Mouse (Mus musculus) heart, embryonic 15.5 days (tissue): ENCODE measurements around the gene Gnb1l. TPM values are rescaled to one million over a fixed set of nuclear protein-coding genes. Genes with fewer than 3 reads are reported as not detected.

Experiments
- ATAC-seq: fragments of 200-750 bp; cut with Nextera tagmentation; replicated peaks from 2 replicates; pipeline ENCODE4 v1.8.0; 2017; ENCODE audit warnings: low read depth, moderate TSS enrichment; ENCODE audit not compliant: insufficient number of reproducible peaks, insufficient read depth, low FRiP score
- H3K27ac ChIP-seq: fragments of 300-500 bp; sonication (generic); 2 replicates; pipeline ENCODE4 v1.5.1; 2015; ENCODE audit warnings: mild to moderate bottlenecking, inconsistent platforms
- H3K27me3 ChIP-seq: fragments of 300-500 bp; sonication (generic); 2 replicates; pipeline ENCODE4 v1.6.1; 2015; ENCODE audit warnings: inconsistent platforms
- H3K36me3 ChIP-seq: fragments of 300-500 bp; sonication (generic); 2 replicates; pipeline ENCODE4 v1.6.1; 2015; ENCODE audit warnings: mild to moderate bottlenecking, inconsistent platforms
- H3K4me1 ChIP-seq: fragments of 300-500 bp; sonication (generic); replicated peaks from 2 replicates; pipeline ENCODE4 v1.6.1; 2015; ENCODE audit warnings: inconsistent platforms
- H3K4me2 ChIP-seq: fragments of 300-500 bp; sonication (generic); 2 replicates; pipeline ENCODE4 v1.6.1; 2015; ENCODE audit warnings: inconsistent platforms, mild to moderate bottlenecking, moderate library complexity
- H3K4me3 ChIP-seq: fragments of 300-500 bp; sonication (generic); 2 replicates; pipeline ENCODE4 v1.5.1; 2015; ENCODE audit warnings: mild to moderate bottlenecking, inconsistent platforms
- H3K9ac ChIP-seq: fragments of 300-500 bp; sonication (generic); 2 replicates; pipeline ENCODE4 v1.6.1; 2015; ENCODE audit warnings: mild to moderate bottlenecking, inconsistent platforms
- H3K9me3 ChIP-seq: fragments of 300-500 bp; sonication (generic); replicated peaks from 2 replicates; pipeline ENCODE4 v1.6.1; 2016; ENCODE audit warnings: inconsistent platforms
- WGBS: fragments of 180-500 bp; shearing (Covaris S2); methylation state at CpG from one replicate; pipeline ENCODE4 v1.1.7; 2015; ENCODE audit warnings: mixed read lengths; 5-methylcytosine and 5-hydroxymethylcytosine counted together
- polyA plus RNA-seq: library from polyadenylated mRNA; unstranded; fragments of >200 nt; fragmentation: Nextera tagmentation; extraction: Ambion mirVana; gene quantifications from 2 replicates; pipeline ENCODE4 v1.2.1, GENCODE M21; 2015

The Gnb1l gene
- polyA plus RNA-seq, 1 experiment from 2014 or later: 9.3 TPM

DNA sequence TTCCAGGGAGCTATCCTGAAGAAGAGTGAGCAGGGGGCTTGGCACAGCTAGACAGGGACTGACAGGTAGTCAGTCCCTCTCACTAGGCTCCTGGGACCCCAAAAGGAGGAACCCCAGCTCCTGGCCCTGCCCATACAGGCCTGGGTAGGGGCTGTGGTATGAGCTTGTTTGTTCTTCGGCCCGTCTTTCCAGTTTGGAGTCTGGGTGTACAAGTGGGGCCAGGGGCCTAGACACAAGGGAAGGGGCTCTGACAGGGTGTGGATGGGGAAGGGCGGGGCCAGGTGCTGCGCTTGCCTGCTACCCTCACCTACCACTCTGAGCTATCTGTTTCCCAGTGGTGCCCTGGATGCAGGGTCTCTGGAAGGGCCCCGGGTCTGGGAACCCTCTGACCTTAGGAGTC, 107.2 kb downstream of the Gnb1l start:
- H3K4me3 ChIP-seq: no peak overlapping the region
- no peak for ATAC-seq
- peaks cover 30% of the 10 kb centered on the region for H3K27me3 ChIP-seq
- H3K9me3 ChIP-seq: no peaks in the 10 kb centered on the region
- no peak overlapping the region for H3K27ac ChIP-seq
- no peak overlapping the region for H3K9ac ChIP-seq
- no peak overlapping the region for H3K4me2 ChIP-seq
- WGBS: 89% methylated on average over 5 of the region's 5 CpGs
- no peaks in the 10 kb centered on the region for H3K36me3 ChIP-seq
- H3K4me1 ChIP-seq: peaks cover 29% of the 10 kb centered on the region

DNA sequence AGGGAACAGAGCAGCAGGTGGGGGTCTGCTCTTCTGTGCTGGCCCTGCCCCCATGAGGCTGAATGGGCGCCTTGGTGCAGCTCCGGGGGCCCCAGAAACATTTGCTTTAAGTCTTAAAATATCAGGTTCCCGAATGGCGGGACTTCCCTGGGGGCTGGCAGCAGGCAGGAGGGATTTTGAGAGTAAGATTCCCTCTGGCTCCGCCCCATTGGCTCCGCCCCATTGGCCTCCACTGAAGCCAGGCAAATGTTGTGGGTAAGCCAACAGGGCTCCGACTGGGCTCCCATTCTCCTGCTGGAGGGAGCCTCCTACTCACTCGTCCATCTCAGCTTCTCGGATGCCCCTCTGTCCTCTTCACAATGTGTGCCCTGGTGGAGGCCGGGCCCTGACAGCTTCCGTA, 109.7 kb downstream of the Gnb1l start:
- ATAC-seq: no peak
- H3K9me3 ChIP-seq: no peaks in the 10 kb centered on the region
- no peak overlapping the region for H3K4me2 ChIP-seq
- no peak overlapping the region for H3K4me3 ChIP-seq
- no peak overlapping the region for H3K9ac ChIP-seq
- no peak overlapping the region for H3K27ac ChIP-seq
- no peaks in the 10 kb centered on the region for H3K36me3 ChIP-seq
- peaks cover 31% of the 10 kb centered on the region for H3K4me1 ChIP-seq
- WGBS: 19% methylated on average over 11 of the region's 11 CpGs
- peaks cover 45% of the 10 kb centered on the region for H3K27me3 ChIP-seq

DNA sequence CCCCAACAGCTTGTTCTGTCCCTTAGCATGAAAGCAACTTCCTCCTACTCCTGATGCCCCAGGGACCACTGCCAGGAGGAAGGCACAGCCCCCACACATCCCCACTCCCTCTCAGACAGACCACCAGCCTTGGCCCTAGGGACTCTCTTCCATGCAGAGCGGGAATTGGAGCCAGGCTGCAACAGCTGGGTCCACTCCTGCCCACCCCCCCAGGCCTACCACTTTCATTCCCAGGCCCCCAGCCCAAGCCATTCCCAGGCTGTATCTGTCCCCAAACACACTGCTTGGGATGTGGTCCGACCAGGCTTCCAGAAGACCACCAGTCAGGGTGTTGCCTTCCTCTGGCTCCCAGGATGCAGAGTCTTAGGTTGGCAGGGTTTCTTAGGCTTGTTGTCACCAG, 110.6 kb downstream of the Gnb1l start:
- Histone ChIP-seq H3K9ac (no peak overlapping the region), H3K36me3 (no peaks in the 10 kb centered on the region), H3K9me3 (no peaks in the 10 kb centered on the region), H3K4me3 (no peak overlapping the region), H3K27ac (no peak overlapping the region), H3K4me2 (no peak overlapping the region), H3K27me3 (peaks cover 52% of the 10 kb centered on the region), H3K4me1 (peaks cover 27% of the 10 kb centered on the region)
- no peak for ATAC-seq
- 57% methylated on average over 2 of the region's 2 CpGs for WGBS

DNA sequence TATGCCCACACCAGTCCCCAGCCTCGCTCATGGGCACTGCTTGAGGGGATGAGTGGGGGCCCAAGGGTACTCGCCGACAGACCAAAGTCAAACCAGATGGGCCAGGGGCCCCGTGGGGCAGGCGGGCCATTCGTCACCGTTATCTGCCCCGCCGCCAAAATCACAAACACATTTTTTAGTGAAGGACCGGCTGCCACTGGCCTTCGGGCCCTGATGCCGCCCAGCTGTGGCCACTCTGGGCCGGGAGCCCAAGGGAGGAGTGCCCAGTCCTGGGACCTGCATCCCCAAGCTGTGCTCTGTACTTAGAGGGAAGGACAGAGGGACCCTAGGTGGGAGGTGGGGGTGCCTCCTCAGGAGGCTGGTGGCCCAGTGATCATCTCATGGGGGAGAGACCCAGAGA, 113.2 kb downstream of the Gnb1l start:
- Histone ChIP-seq H3K4me1 (peaks cover 15% of the 10 kb centered on the region), H3K27me3 (peaks cover 58% of the 10 kb centered on the region), H3K9me3 (no peaks in the 10 kb centered on the region), H3K9ac (no peak overlapping the region), H3K27ac (no peak overlapping the region), H3K36me3 (no peaks in the 10 kb centered on the region), H3K4me3 (no peak overlapping the region), H3K4me2 (no peak overlapping the region)
- ATAC-seq: no peak
- WGBS: 46% methylated on average over 13 of the region's 13 CpGs

DNA sequence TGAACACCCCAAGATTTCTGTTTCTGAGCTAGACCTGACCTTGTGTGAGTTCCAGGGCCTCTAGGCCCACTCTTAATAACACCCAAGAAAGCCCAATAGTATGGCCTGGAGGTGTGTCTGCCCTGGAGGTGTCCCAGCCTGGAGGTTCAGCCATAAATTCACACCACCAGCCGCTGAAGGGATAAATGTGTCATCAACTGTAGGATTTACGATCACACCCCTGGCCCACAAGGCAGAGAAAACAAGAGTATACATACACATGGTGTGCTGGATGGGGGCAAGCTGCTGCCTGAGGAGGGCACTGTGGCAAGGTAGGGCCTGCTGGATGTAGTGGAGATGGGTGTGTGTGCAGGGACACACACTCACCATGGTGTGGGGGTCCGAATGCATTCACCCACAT, 114.8 kb downstream of the Gnb1l start:
- Histone ChIP-seq H3K4me1 (peaks cover 15% of the 10 kb centered on the region), H3K4me3 (no peak overlapping the region), H3K27ac (no peak overlapping the region), H3K36me3 (no peaks in the 10 kb centered on the region), H3K9ac (no peak overlapping the region), H3K9me3 (no peaks in the 10 kb centered on the region), H3K4me2 (no peak overlapping the region), H3K27me3 (peaks cover 64% of the 10 kb centered on the region)
- ATAC-seq: no peak
- WGBS: 76% methylated on average over 3 of the region's 3 CpGs

Other genes with a start within 250 kb of the Gnb1l start
- gene Ranbp1, start 250.0 kb upstream of the Gnb1l start, polyA plus RNA-seq: 301 and 339 TPM in 2 replicates
- 1.2 and 2.4 TPM in 2 replicates for gene Gm49776, start 240.4 kb upstream of the Gnb1l start, polyA plus RNA-seq
- 15.8 and 19.6 TPM in 2 replicates for gene Dgcr8, start 209.5 kb upstream of the Gnb1l start, polyA plus RNA-seq
- gene Tango2, start 150.6 kb upstream of the Gnb1l start, polyA plus RNA-seq: 61.4 and 61.5 TPM in 2 replicates
- 28.4 and 40.0 TPM in 2 replicates for gene Arvcf, start 150.5 kb upstream of the Gnb1l start, polyA plus RNA-seq
- gene Txnrd2, start 72.3 kb upstream of the Gnb1l start, polyA plus RNA-seq: 35.3 and 37.7 TPM in 2 replicates
- gene Comt, start 71.9 kb upstream of the Gnb1l start, polyA plus RNA-seq: 113 and 129 TPM in 2 replicates
- gene Rtl10, start 188 bp downstream of the Gnb1l start, polyA plus RNA-seq: 1.8 and 2.7 TPM in 2 replicates
- 0.66 and 1.5 TPM in 2 replicates for gene Tbx1, start 92.0 kb downstream of the Gnb1l start, polyA plus RNA-seq
- gene Gp1bb, start 123.7 kb downstream of the Gnb1l start, polyA plus RNA-seq: 3.7 and 3.8 TPM in 2 replicates
- 0.94 and 1.4 TPM in 2 replicates for gene Gm49601, start 127.7 kb downstream of the Gnb1l start, polyA plus RNA-seq
- gene Sept5, start 131.2 kb downstream of the Gnb1l start, polyA plus RNA-seq: 8.1 and 14.8 TPM in 2 replicates